Mouse (Mus musculus) olfactory bulb, adult 2 months (tissue): ENCODE results near the gene Echdc3.

Experiments used
- CTCF ChIP-seq: fragments of 200-500 bp; IDR thresholded peaks from 2 replicates; pipeline ENCODE4 v1.5.1; 2012; ENCODE audit warnings: low read depth, mild to moderate bottlenecking, low read length, moderate library complexity; ENCODE audit not compliant: insufficient read depth
- POLR2A ChIP-seq: fragments of 200-500 bp; IDR thresholded peaks from 2 replicates; pipeline ENCODE4 v1.6.1; 2012; ENCODE audit warnings: mild to moderate bottlenecking, low read depth, low read length, moderate library complexity; ENCODE audit not compliant: insufficient read depth

GRCm38 (mm10) chr2:6146257-6146656 is 66.6 kb downstream of the Echdc3 start:
- TF ChIP-seq CTCF (no peak), POLR2A (no peak)
